Mouse (Mus musculus): ENCODE measurements around the gene Plscr3. TPM values are rescaled to one million over a fixed set of nuclear protein-coding genes. Genes with fewer than 3 reads are reported as not detected.

Gene Plscr3
- total and polyA plus RNA-seq, 3 experiments: 2.5 to 15.3 (median 2.9) TPM

GRCm38 (mm10) chr11:69880853-69881603 is 34.9 kb downstream of the Plscr3 start, which contains the start of gene Kctd11 (continued):
- TF ChIP-seq RAD21 (IDR thresholded peaks at IDR 0.05; ENCODE audit: low read depth, low read length): peak; percentile 68
- peak; percentile 73 for TF ChIP-seq ZMIZ1 (IDR thresholded peaks at IDR 0.05; ENCODE audit: low read depth, low read length)
- TF ChIP-seq SIN3A (IDR thresholded peaks at IDR 0.05; ENCODE audit: low read length): peak; percentile 83
- TF ChIP-seq ZC3H11A (IDR thresholded peaks at IDR 0.05; ENCODE audit: low read depth, low read length): peak; percentile 10; the same call in 1 of the 2 replicates

- Histone ChIP-seq H3K9ac (ENCODE audit: insufficient read depth, low read depth) (peak overlapping the region; percentile 9; the same call in 1 of the 2 replicates), H3K9me3 (replicated peaks; ENCODE audit: low read length) (peaks cover 10% of the 10 kb centered on the region), H3K27me3 (replicated peaks) (no peaks in the 10 kb centered on the region), H3K4me3 (replicated peaks in 1 of 3; ENCODE audit: low read depth in 2 of 3, low read length in 2 of 3, poor library complexity in 1 of 3) (peak overlapping the region in 2 of 3 experiments; percentile 32 to 50), H3K27ac (ENCODE audit: insufficient read depth, low read depth) (peak overlapping the region; percentile 23), H3K79me2 (replicated peaks; ENCODE audit: control insufficient read depth, extremely low read depth, insufficient read depth, poor library complexity, severe bottlenecking) (no peaks in the 10 kb centered on the region), H3K36me3 (replicated peaks in 1 of 2; ENCODE audit: control insufficient read depth in 1 of 2, insufficient read depth in 1 of 2, low read length in 1 of 2) (peaks cover 21 to 70% of the 10 kb centered on the region in 2 experiments), H3K4me2 (ENCODE audit: insufficient read depth, low read depth, poor library complexity, severe bottlenecking) (peak overlapping the region; percentile 41), H3K4me1 (ENCODE audit: control insufficient read depth in 1 of 2, insufficient read depth in 2 of 2) (peaks cover 21 to 47% of the 10 kb centered on the region in 2 experiments)
- in situ Hi-C loops (cut with MboI; ENCODE audit: low pct_ligation_motif_present, low pct_unique_long_range_greater_than_20kb, low sequenced_read_pairs) (loop anchor here (5.0 kb wide), 1 partner anchor 35 kb away; no protein-coding TSS in a partner anchor), dilution Hi-C loops (cut with MboI; ENCODE audit: extremely low pct_ligation_motif_present, extremely low pct_unique_long_range_greater_than_20kb, low sequenced_read_pairs) (no loop called here)
- TF ChIP-seq BHLHE40 (IDR thresholded peaks at IDR 0.05; ENCODE audit: low read depth, low read length) (no peak), SMC3 (IDR thresholded peaks at IDR 0.05; ENCODE audit: low read depth, low read length) (no peak), USF2 (conservative IDR thresholded peaks at IDR 0.05; ENCODE audit: low read depth, low read length) (no peak), ZNF384 (IDR thresholded peaks at IDR 0.05; ENCODE audit: low read depth, low read length) (no peak), USF1 (IDR thresholded peaks at IDR 0.05; ENCODE audit: low read depth, low read length) (no peak), KAT2A (IDR thresholded peaks at IDR 0.05; ENCODE audit: insufficient replicate concordance, low read length) (no peak), HCFC1 (IDR thresholded peaks at IDR 0.05; ENCODE audit: low read depth, low read length) (no peak), RAD21 (IDR thresholded peaks at IDR 0.05; ENCODE audit: low read depth, low read length) (no peak), NELFE (IDR thresholded peaks at IDR 0.05; ENCODE audit: low read depth, low read length) (no peak), PAX5 (IDR thresholded peaks at IDR 0.05; ENCODE audit: low read length) (no peak)
- DNase-seq (ENCODE audit: extremely low read depth): no peak
Measured at GRCm38 (mm10) chr11:69881787-69882670, 35.9 kb downstream of the Plscr3 start.

- TF ChIP-seq CTCF (conservative IDR thresholded peaks at IDR 0.05 in 1 of 2, IDR thresholded peaks at IDR 0.05 in 1 of 2; ENCODE audit: low read depth in 2 of 2, low read length in 2 of 2): peak; percentile 58 to 68; a peak in 3 of 4 replicates
- TF ChIP-seq E2F4 (IDR thresholded peaks at IDR 0.05; ENCODE audit: insufficient replicate concordance, low read depth, low read length): no peak
- no peak for TF ChIP-seq MAX (IDR thresholded peaks at IDR 0.05; ENCODE audit: low read length)
- TF ChIP-seq CHD2 (IDR thresholded peaks at IDR 0.05; ENCODE audit: low read length): no peak
- peak; percentile 47 for TF ChIP-seq SMC3 (IDR thresholded peaks at IDR 0.05; ENCODE audit: low read depth, low read length)
- no peak for TF ChIP-seq PAX5 (IDR thresholded peaks at IDR 0.05; ENCODE audit: low read length)
- no peak for TF ChIP-seq TBP (conservative IDR thresholded peaks at IDR 0.05; ENCODE audit: low read depth, low read length)
- peak; percentile 51 for TF ChIP-seq RAD21 (IDR thresholded peaks at IDR 0.05; ENCODE audit: low read depth, low read length)
- no peak for TF ChIP-seq HCFC1 (IDR thresholded peaks at IDR 0.05; ENCODE audit: low read depth, low read length)
- in situ Hi-C loops (cut with MboI; ENCODE audit: low pct_ligation_motif_present, low pct_unique_long_range_greater_than_20kb, low sequenced_read_pairs): loop anchor here (5.0 kb wide), 1 partner anchor 34 kb away; no protein-coding TSS in a partner anchor
- peak; percentile 60 for DNase-seq (ENCODE audit: extremely low read depth)
- no peaks in the 10 kb centered on the region for H3K27me3 ChIP-seq (replicated peaks)
- no peaks in the 10 kb centered on the region for H3K79me2 ChIP-seq (replicated peaks; ENCODE audit: control insufficient read depth, extremely low read depth, insufficient read depth, poor library complexity, severe bottlenecking)
- peaks cover 21 to 80% of the 10 kb centered on the region in 2 experiments for H3K36me3 ChIP-seq (replicated peaks in 1 of 2; ENCODE audit: control insufficient read depth in 1 of 2, insufficient read depth in 1 of 2, low read length in 1 of 2)
- H3K4me1 ChIP-seq (ENCODE audit: control insufficient read depth in 1 of 2, insufficient read depth in 2 of 2): peaks cover 21 to 38% of the 10 kb centered on the region in 2 experiments
- H3K9ac ChIP-seq (ENCODE audit: insufficient read depth, low read depth): no peak overlapping the region
- peaks cover 10% of the 10 kb centered on the region for H3K9me3 ChIP-seq (replicated peaks; ENCODE audit: low read length)
- no peak overlapping the region for H3K4me3 ChIP-seq (replicated peaks in 1 of 3; ENCODE audit: low read depth in 2 of 3, low read length in 2 of 3, poor library complexity in 1 of 3)
- no peak overlapping the region for H3K27ac ChIP-seq (ENCODE audit: insufficient read depth, low read depth)
- H3K4me2 ChIP-seq (ENCODE audit: insufficient read depth, low read depth, poor library complexity, severe bottlenecking): no peak overlapping the region
- dilution Hi-C loops (cut with MboI; ENCODE audit: extremely low pct_ligation_motif_present, extremely low pct_unique_long_range_greater_than_20kb, low sequenced_read_pairs): no loop called here
Measured at GRCm38 (mm10) chr11:69883066-69883465, 36.9 kb downstream of the Plscr3 start.
